Mouse (Mus musculus): ENCODE measurements around the gene Aurkb. TPM values are rescaled to one million over a fixed set of nuclear protein-coding genes. Genes with fewer than 3 reads are reported as not detected.

The Aurkb gene
- total RNA-seq, 1 experiment, result 71.7 TPM

- H3K36me3 ChIP-seq (ENCODE audit: control insufficient read depth, insufficient read depth, low read length, poor library complexity, severe bottlenecking), result no peaks in the 10 kb centered on the region
Observed at GRCm38 (mm10) chr11:69059357-69059974, 14.0 kb downstream of the Aurkb start, which contains the start of gene Borcs6. TSS of gene Borcs6 (plus strand) at chr11:69059717.

DNA sequence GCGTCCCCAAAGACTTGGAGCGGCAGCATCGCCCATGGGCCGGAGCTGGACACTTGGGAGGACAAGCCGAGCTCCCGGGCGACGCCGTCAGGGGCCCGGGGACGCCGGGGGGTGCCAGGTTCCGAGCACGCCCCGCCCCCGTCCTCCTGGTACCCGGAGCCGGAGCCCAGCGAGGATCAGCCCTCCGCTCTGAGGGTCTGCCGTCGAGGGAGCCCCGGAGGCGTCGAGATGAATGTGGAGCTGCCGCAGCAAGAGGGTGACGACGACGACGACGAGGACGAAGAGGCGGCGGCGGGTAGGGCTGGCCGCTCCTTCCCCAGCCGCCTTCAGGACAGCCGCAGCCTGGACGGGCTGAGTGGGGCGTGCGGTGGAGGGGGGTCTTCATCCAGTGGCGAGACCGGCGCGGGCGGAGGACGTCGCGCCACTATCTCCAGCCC, 14.5 kb downstream of the Aurkb start:
- no peak for DNase-seq (ENCODE audit: low read depth, low spot score)
- peak overlapping the region; percentile 82 to 89 for H3K4me3 ChIP-seq (ENCODE audit: insufficient read depth in 1 of 2, low read depth in 1 of 2, low read length in 2 of 2, poor library complexity in 1 of 2, severe bottlenecking in 1 of 2)
- H3K9me3 ChIP-seq (ENCODE audit: control insufficient read depth, insufficient read depth, low read depth, low read length), result no peaks in the 10 kb centered on the region
- TF ChIP-seq MAFK (IDR thresholded peaks at IDR 0.05; ENCODE audit: insufficient read depth, low read depth, low read length) (no peak), HCFC1 (IDR thresholded peaks at IDR 0.05; ENCODE audit: borderline replicate concordance, insufficient read depth, low read length) (no peak), CHD2 (IDR thresholded peaks at IDR 0.05; ENCODE audit: low read depth, low read length) (no peak), ZC3H11A (IDR thresholded peaks at IDR 0.05; ENCODE audit: borderline replicate concordance, low read depth, low read length) (no peak), ZNF384 (IDR thresholded peaks at IDR 0.05; ENCODE audit: low read depth, low read length) (no peak)
- H3K4me1 ChIP-seq (ENCODE audit: control insufficient read depth in 2 of 2, insufficient read depth in 2 of 2, low read length in 2 of 2, poor library complexity in 1 of 2), result peaks cover 0 to 3% of the 10 kb centered on the region in 2 experiments; a peak in 1 of 4 replicates
- peak overlapping the region; percentile 77 for H3K9ac ChIP-seq (ENCODE audit: insufficient read depth, low read depth, low read length, poor library complexity, severe bottlenecking)
- no peak overlapping the region for H3K27ac ChIP-seq (ENCODE audit: insufficient read depth, low read depth, low read length, poor library complexity, severe bottlenecking)
- H3K36me3 ChIP-seq (ENCODE audit: control insufficient read depth, insufficient read depth, low read length, poor library complexity, severe bottlenecking), result no peaks in the 10 kb centered on the region
- in situ Hi-C loops (cut with MboI; ENCODE audit: low sequenced_read_pairs in 2 of 2, unreplicated experiment in 2 of 2), result loop anchor here in 1 of 2 experiments (5.0 kb wide), 1 partner anchor 67 kb away; the partner anchor contains the start of gene Aloxe3

More at GRCm38 (mm10) chr11:69059357-69059974, 14.0 kb downstream of the Aurkb start, which contains the start of gene Borcs6:
- in situ Hi-C loops (cut with MboI; ENCODE audit: low sequenced_read_pairs in 2 of 2, unreplicated experiment in 2 of 2), result no loop called here
- Histone ChIP-seq H3K27ac (ENCODE audit: insufficient read depth, low read depth, low read length, poor library complexity, severe bottlenecking) (no peak within 1 kb of the TSS), H3K4me1 (ENCODE audit: control insufficient read depth in 2 of 2, insufficient read depth in 2 of 2, low read length in 2 of 2, poor library complexity in 1 of 2) (no peaks in the 10 kb centered on the region; a peak in 1 of 4 replicates), H3K4me3 (ENCODE audit: insufficient read depth in 1 of 2, low read depth in 1 of 2, low read length in 2 of 2, poor library complexity in 1 of 2, severe bottlenecking in 1 of 2) (peak within 1 kb of the TSS; percentile 82 to 89), H3K9me3 (ENCODE audit: control insufficient read depth, insufficient read depth, low read depth, low read length) (no peaks in the 10 kb centered on the region), H3K9ac (ENCODE audit: insufficient read depth, low read depth, low read length, poor library complexity, severe bottlenecking) (peak within 1 kb of the TSS; percentile 77)
- TF ChIP-seq ZNF384 (IDR thresholded peaks at IDR 0.05; ENCODE audit: low read depth, low read length) (no peak), HCFC1 (IDR thresholded peaks at IDR 0.05; ENCODE audit: borderline replicate concordance, insufficient read depth, low read length) (0 out of 2 replicates have a peak, but pooled peaks have one; percentile 38)
- peak; percentile 90 for DNase-seq (ENCODE audit: low read depth, low spot score)

GRCm38 (mm10) chr11:69060448-69061254, 15.2 kb downstream of the Aurkb start:
- peak overlapping the region; percentile 77 for H3K9ac ChIP-seq (ENCODE audit: insufficient read depth, low read depth, low read length, poor library complexity, severe bottlenecking)
- in situ Hi-C loops (cut with MboI; ENCODE audit: low sequenced_read_pairs in 2 of 2, unreplicated experiment in 2 of 2), result loop anchor here in 1 of 2 experiments (5.0 kb wide), 1 partner anchor 67 kb away; the partner anchor contains the start of gene Aloxe3
- H3K4me1 ChIP-seq (ENCODE audit: control insufficient read depth in 2 of 2, insufficient read depth in 2 of 2, low read length in 2 of 2, poor library complexity in 1 of 2), result peaks cover 0 to 3% of the 10 kb centered on the region in 2 experiments; a peak in 1 of 4 replicates
- no peak for DNase-seq (ENCODE audit: low read depth, low spot score)
- H3K4me3 ChIP-seq (ENCODE audit: insufficient read depth in 1 of 2, low read depth in 1 of 2, low read length in 2 of 2, poor library complexity in 1 of 2, severe bottlenecking in 1 of 2), result peak overlapping the region; percentile 82 to 89
- no peak overlapping the region for H3K27ac ChIP-seq (ENCODE audit: insufficient read depth, low read depth, low read length, poor library complexity, severe bottlenecking)
- H3K9me3 ChIP-seq (ENCODE audit: control insufficient read depth, insufficient read depth, low read depth, low read length), result no peaks in the 10 kb centered on the region
- H3K36me3 ChIP-seq (ENCODE audit: control insufficient read depth, insufficient read depth, low read length, poor library complexity, severe bottlenecking), result no peaks in the 10 kb centered on the region
- no peak for TF ChIP-seq ZNF384 (IDR thresholded peaks at IDR 0.05; ENCODE audit: low read depth, low read length)
- no peak for TF ChIP-seq CHD2 (IDR thresholded peaks at IDR 0.05; ENCODE audit: low read depth, low read length)
- no peak for TF ChIP-seq MAFK (IDR thresholded peaks at IDR 0.05; ENCODE audit: insufficient read depth, low read depth, low read length)
- TF ChIP-seq HCFC1 (IDR thresholded peaks at IDR 0.05; ENCODE audit: borderline replicate concordance, insufficient read depth, low read length), result no peak
- no peak for TF ChIP-seq ZC3H11A (IDR thresholded peaks at IDR 0.05; ENCODE audit: borderline replicate concordance, low read depth, low read length)

GRCm38 (mm10) chr11:69061255-69061912, 15.9 kb downstream of the Aurkb start:
- TF ChIP-seq ZC3H11A (IDR thresholded peaks at IDR 0.05; ENCODE audit: borderline replicate concordance, low read depth, low read length), result no peak
- no peak for TF ChIP-seq HCFC1 (IDR thresholded peaks at IDR 0.05; ENCODE audit: borderline replicate concordance, insufficient read depth, low read length)
- no peak for TF ChIP-seq MAFK (IDR thresholded peaks at IDR 0.05; ENCODE audit: insufficient read depth, low read depth, low read length)
- TF ChIP-seq CHD2 (IDR thresholded peaks at IDR 0.05; ENCODE audit: low read depth, low read length), result no peak
- TF ChIP-seq ZNF384 (IDR thresholded peaks at IDR 0.05; ENCODE audit: low read depth, low read length), result no peak
- in situ Hi-C loops (cut with MboI; ENCODE audit: low sequenced_read_pairs in 2 of 2, unreplicated experiment in 2 of 2), result loop anchor here in 1 of 2 experiments (5.0 kb wide), 1 partner anchor 66 kb away; the partner anchor contains the start of gene Aloxe3
- DNase-seq (ENCODE audit: low read depth, low spot score), result no peak
- peak overlapping the region; percentile 82 to 89; a peak in 2 of 4 replicates for H3K4me3 ChIP-seq (ENCODE audit: insufficient read depth in 1 of 2, low read depth in 1 of 2, low read length in 2 of 2, poor library complexity in 1 of 2, severe bottlenecking in 1 of 2)
- no peak overlapping the region for H3K27ac ChIP-seq (ENCODE audit: insufficient read depth, low read depth, low read length, poor library complexity, severe bottlenecking)
- peaks cover 0 to 3% of the 10 kb centered on the region in 2 experiments; a peak in 1 of 4 replicates for H3K4me1 ChIP-seq (ENCODE audit: control insufficient read depth in 2 of 2, insufficient read depth in 2 of 2, low read length in 2 of 2, poor library complexity in 1 of 2)
- H3K36me3 ChIP-seq (ENCODE audit: control insufficient read depth, insufficient read depth, low read length, poor library complexity, severe bottlenecking), result no peaks in the 10 kb centered on the region
- no peak overlapping the region for H3K9ac ChIP-seq (ENCODE audit: insufficient read depth, low read depth, low read length, poor library complexity, severe bottlenecking)
- no peaks in the 10 kb centered on the region for H3K9me3 ChIP-seq (ENCODE audit: control insufficient read depth, insufficient read depth, low read depth, low read length)
